Mouse (Mus musculus) cerebellum, adult 2 months (tissue): Measurements from ENCODE around the gene Rita1.

ENCODE experiments used
- CTCF ChIP-seq: fragments of 200-500 bp; IDR thresholded peaks from 2 replicates; pipeline ENCODE4 v1.5.1; 2011; ENCODE audit warnings: low read depth, mild to moderate bottlenecking, control low read depth, low read length, moderate library complexity, borderline replicate concordance; ENCODE audit not compliant: insufficient read depth
- POLR2A ChIP-seq: fragments of 200-500 bp; IDR thresholded peaks from 2 replicates; pipeline ENCODE4 v1.6.1; 2011; ENCODE audit warnings: low read length, control low read depth, borderline replicate concordance; ENCODE audit not compliant: insufficient read depth

- TF ChIP-seq CTCF (no peak), POLR2A (no peak)
These were observed 54.3 kb downstream of the Rita1 start for GRCm38 (mm10) chr5:120558041-120558440.
